Comparison of ENCODE assay signal across 18 mouse cellular contexts in genomic region chr5:66346756-66347155, GRCm38 (mm10).
A peak's percentile ranks its signal among the peaks of the same experiment; 100 is the strongest.
DNase-seq lines count a peak whose midpoint lies in the region; ATAC-seq and TF ChIP-seq lines count a peak whose summit lies in the region.
"Had no signal": no experiment of that assay in that cellular context is flagged by ENCODE, and none has a peak within 500 bp of the region (broad histone marks: within the 10 kb centered on the region; RNA-seq: fewer than 3 reads in every experiment).

No protein-coding gene starts in this region.

- 78% methylated on average over 6 of the region's 6 CpGs for WGBS in kidney, embryonic 14.5 days
- WGBS in liver, adult 2 months = 90% methylated on average over 6 of the region's 6 CpGs
- WGBS in heart, embryonic 11.5 days (ENCODE audit: insufficient replicate concordance) = 81% methylated on average over 6 of the region's 6 CpGs

- DNase-seq in kidney, adult 11 months = peak; percentile 67
- peak; percentile 49 for DNase-seq in liver, adult 2 months (ENCODE audit: extremely low read depth, low read depth, low spot score)
- DNase-seq in liver = no peak
- DNase-seq in kidney, postnatal 25 days = peak; percentile 31 to 68
- no peak for DNase-seq in adrenal gland, postnatal 36 days
- DNase-seq: adrenal gland, postnatal 10 days; cerebellum, adult 11-12 months; cerebellum, adult 9-10 months; cerebellum, postnatal 36 days; forebrain, postnatal 0 days; gastrocnemius, postnatal 14 days; heart, adult 2 months had no signal

- H3K36me3 ChIP-seq in kidney, embryonic 14.5 days (ENCODE audit: control insufficient read depth, insufficient read depth, low read length) = no peaks in the 10 kb centered on the region
- H3K36me3 ChIP-seq in liver, adult 2 months (ENCODE audit: control insufficient read depth, insufficient read depth, low read length) = no peaks in the 10 kb centered on the region
- no peaks in the 10 kb centered on the region for H3K36me3 ChIP-seq in heart, embryonic 11.5 days (ENCODE audit: control insufficient read depth, insufficient read depth, low read length)
- H3K36me3 ChIP-seq: forebrain, embryonic 12.5 days; heart, embryonic 12.5 days; hindbrain, embryonic 10.5 days had no signal

- H3K4me2 ChIP-seq in kidney, embryonic 14.5 days (replicated peaks; ENCODE audit: low read depth, low read length) = no peak overlapping the region
- H3K4me2 ChIP-seq in heart, embryonic 11.5 days = no peak overlapping the region
- H3K4me2 ChIP-seq: embryonic facial prominence, embryonic 13.5 days; forebrain, embryonic 12.5 days; heart, embryonic 12.5 days had no signal

- 0 out of 2 replicates have a peak, but pooled peaks cover 12% of the 10 kb centered on the region for H3K4me1 ChIP-seq in kidney, embryonic 14.5 days (ENCODE audit: control insufficient read depth, insufficient read depth, low read length)
- H3K4me1 ChIP-seq in liver, adult 2 months (ENCODE audit: control insufficient read depth, insufficient read depth, low read length) = no peaks in the 10 kb centered on the region
- peaks cover 4% of the 10 kb centered on the region; the same call in 1 of the 2 replicates for H3K4me1 ChIP-seq in heart, embryonic 11.5 days (ENCODE audit: control insufficient read depth, insufficient read depth, low read length)

- H3K4me3 ChIP-seq in kidney, embryonic 14.5 days (ENCODE audit: low read length) = no peak overlapping the region
- H3K4me3 ChIP-seq in liver, adult 2 months (ENCODE audit: insufficient read depth, low read depth, low read length) = no peak overlapping the region
- no peak overlapping the region for H3K4me3 ChIP-seq in heart, embryonic 11.5 days (ENCODE audit: low read depth, low read length)
- H3K4me3 ChIP-seq: embryonic facial prominence, embryonic 13.5 days; forebrain, embryonic 12.5 days; heart, adult 2 months; heart, embryonic 12.5 days; hindbrain, embryonic 10.5 days had no signal

- no peak overlapping the region for H3K27ac ChIP-seq in kidney, embryonic 14.5 days (ENCODE audit: low read depth, low read length)
- no peak overlapping the region for H3K27ac ChIP-seq in liver, adult 2 months (replicated peaks; ENCODE audit: insufficient read depth, low read depth, low read length)
- H3K27ac ChIP-seq in heart, embryonic 11.5 days (ENCODE audit: low read depth, low read length) = no peak overlapping the region
- H3K27ac ChIP-seq: embryonic facial prominence, embryonic 13.5 days; forebrain, embryonic 12.5 days; heart, adult 2 months; hindbrain, embryonic 10.5 days had no signal

- H3K27me3 ChIP-seq in kidney, embryonic 14.5 days (ENCODE audit: control insufficient read depth, insufficient read depth, low read length) = no peaks in the 10 kb centered on the region
- no peaks in the 10 kb centered on the region for H3K27me3 ChIP-seq in liver, adult 2 months (ENCODE audit: control insufficient read depth, insufficient read depth, low read length)
- H3K27me3 ChIP-seq in heart, embryonic 11.5 days (ENCODE audit: control insufficient read depth, insufficient read depth, low read length) = no peaks in the 10 kb centered on the region
- H3K27me3 ChIP-seq: embryonic facial prominence, embryonic 13.5 days; heart, embryonic 12.5 days had no signal

- no peak overlapping the region for H3K9ac ChIP-seq in kidney, embryonic 14.5 days (ENCODE audit: low read depth, low read length)
- no peak overlapping the region for H3K9ac ChIP-seq in liver, adult 2 months (ENCODE audit: low read depth, low read length)
- H3K9ac ChIP-seq in heart, embryonic 11.5 days (ENCODE audit: low read depth, low read length) = no peak overlapping the region
- H3K9ac ChIP-seq: embryonic facial prominence, embryonic 13.5 days; forebrain, embryonic 12.5 days; forebrain, postnatal 0 days; heart, embryonic 12.5 days had no signal

- no peak for ATAC-seq in kidney, embryonic 14.5 days (ENCODE audit: low FRiP score, low TSS enrichment)
- ATAC-seq in heart, embryonic 11.5 days (replicated peaks; ENCODE audit: insufficient number of reproducible peaks, low FRiP score, low TSS enrichment) = no peak
- ATAC-seq: forebrain, postnatal 0 days had no signal

- H3K9me3 ChIP-seq in kidney, embryonic 14.5 days (ENCODE audit: control insufficient read depth, low read length) = no peaks in the 10 kb centered on the region
- no peaks in the 10 kb centered on the region for H3K9me3 ChIP-seq in heart, embryonic 11.5 days (replicated peaks; ENCODE audit: control insufficient read depth, low read length)
- H3K9me3 ChIP-seq: embryonic facial prominence, embryonic 13.5 days; forebrain, embryonic 12.5 days; heart, embryonic 12.5 days; hindbrain, embryonic 10.5 days had no signal

- no peak for TF ChIP-seq CTCF in liver, adult 2 months (IDR thresholded peaks at IDR 0.05; ENCODE audit: low read depth, low read length)

- TF ChIP-seq POLR2A in liver, adult 2 months (IDR thresholded peaks at IDR 0.05; ENCODE audit: extremely low read depth, insufficient read depth, low read length) = no peak

- no peaks in the 10 kb centered on the region for H3K79me2 ChIP-seq in liver, adult 2 months (ENCODE audit: control insufficient read depth, insufficient read depth, low read length)

Comparison
In these comparisons a context has a peak if more than half of its experiments do, and no peak if none do; other contexts are left out.
1. DNase-seq: peak in kidney, adult 11 months (single experiment), liver, adult 2 months (single experiment) and kidney, postnatal 25 days (2 of 2); none in liver (single experiment) and adrenal gland, postnatal 36 days (0 of 2).